Mouse (Mus musculus): ENCODE measurements at regions not wholly inside any gene's neighbourhood (a gene's known extent, or its start where the extent isn't known, plus 50 kb on each side); places are given as distances from the start of the nearest gene placed in this dataset.

DNA sequence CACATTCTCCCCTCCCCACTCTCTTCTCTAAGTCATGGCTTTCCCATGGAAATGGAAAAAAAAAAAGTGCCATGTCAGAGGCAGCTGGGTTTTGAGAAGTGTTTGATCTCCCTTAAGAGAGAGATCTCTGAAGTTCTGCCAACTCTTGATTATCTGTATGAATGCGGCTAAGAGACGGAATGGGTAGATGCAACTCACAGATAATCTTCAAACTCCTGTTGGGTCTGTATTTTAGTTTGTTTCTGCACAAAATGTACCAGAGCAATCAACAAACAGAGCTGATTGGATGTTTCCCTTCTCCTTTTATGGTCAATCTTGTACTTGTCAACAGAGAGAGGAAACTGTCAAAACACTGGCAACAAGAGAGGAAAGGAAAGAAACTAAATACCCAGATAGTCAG is 55.9 kb upstream of the Lmo4 start:
- TF ChIP-seq CTCF (IDR thresholded peaks at IDR 0.05; ENCODE audit: borderline replicate concordance, control insufficient read depth, extremely low read depth, insufficient read depth, low read length, poor library complexity): no peak
- TF ChIP-seq POLR2A (IDR thresholded peaks at IDR 0.05; ENCODE audit: control insufficient read depth, extremely low read depth, insufficient read depth, low read length, poor library complexity): no peak
